Mouse (Mus musculus): ENCODE measurements around the gene Gfy. TPM values are rescaled to one million over a fixed set of nuclear protein-coding genes. Genes with fewer than 3 reads are reported as not detected.

Gene Gfy
- polyA plus RNA-seq, 1 experiment = not detected

DNA sequence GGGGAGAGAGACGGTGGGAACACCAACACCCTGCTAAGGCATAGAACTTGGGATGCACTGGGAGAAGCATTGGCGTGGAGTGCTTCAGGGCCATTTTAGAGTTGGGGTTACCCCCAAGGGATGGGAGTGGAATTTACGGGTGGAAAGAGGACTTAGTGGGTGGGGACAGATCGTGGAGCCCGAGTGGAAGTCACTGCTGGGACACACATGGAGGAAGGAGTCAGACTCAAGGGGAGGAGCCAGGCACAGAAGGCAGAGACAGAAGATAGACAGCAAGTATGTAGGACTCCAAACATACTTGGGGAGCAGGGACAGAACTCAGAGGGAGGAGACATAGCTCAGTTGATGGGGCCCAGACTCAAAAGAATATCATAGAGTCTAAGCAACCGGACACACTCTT is 16.8 kb downstream of the Gfy start:
- H3K4me3 ChIP-seq (replicated peaks) = peak overlapping the region; percentile 91

DNA sequence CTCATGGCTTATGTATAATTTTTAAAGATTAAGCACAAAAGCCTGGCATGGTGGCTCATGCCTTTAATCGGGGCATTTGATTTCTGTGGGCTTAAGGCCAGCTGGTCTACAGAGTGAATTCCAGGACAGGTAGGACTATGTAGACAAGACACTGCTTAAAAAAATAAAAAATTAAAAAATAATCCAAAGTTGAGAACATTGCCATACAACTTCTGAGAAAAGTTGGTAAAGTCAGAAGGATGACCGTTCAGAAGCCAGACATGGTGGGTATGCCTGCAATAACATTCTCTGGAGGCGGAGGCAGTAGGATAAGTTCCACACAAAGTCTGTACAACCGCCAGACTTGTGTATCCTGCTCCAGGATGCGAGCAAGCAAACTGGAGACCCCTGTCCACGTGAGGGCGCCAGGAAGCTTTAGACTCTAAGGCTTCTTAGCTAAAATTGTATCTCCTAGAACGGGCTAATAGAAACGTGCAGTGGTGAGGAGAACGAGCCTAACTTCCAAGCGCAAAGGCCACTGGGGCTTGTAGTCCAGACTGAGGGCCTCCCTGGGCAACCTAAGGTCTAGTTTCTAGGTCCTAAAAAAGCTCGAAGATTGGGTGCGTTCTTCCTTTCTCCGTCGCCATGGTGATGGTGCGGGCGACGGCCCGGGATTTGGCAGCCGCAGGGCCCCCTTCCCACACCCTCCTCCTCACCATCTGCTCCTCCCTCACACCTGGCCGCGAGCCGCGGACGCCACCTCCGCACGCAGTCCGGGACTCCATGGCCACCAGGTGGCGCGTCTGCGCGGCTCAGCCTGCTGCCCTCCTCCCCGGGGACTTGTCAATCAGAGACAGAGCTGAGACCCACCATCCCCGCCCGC is 17.5 kb downstream of the Gfy start:
- peak overlapping the region; percentile 91 for H3K4me3 ChIP-seq (replicated peaks)
- peaks cover 41% of the 10 kb centered on the region for H3K36me3 ChIP-seq (replicated peaks; ENCODE audit: low read length)
- TF ChIP-seq FLI1 (IDR thresholded peaks at IDR 0.05; ENCODE audit: low read length) = no peak
- H3K4me1 ChIP-seq = peaks cover 30% of the 10 kb centered on the region
- H3K27me3 ChIP-seq (replicated peaks) = peaks cover 45% of the 10 kb centered on the region
- H3K9me3 ChIP-seq = 0 out of 2 replicates have a peak, but pooled peaks cover 2% of the 10 kb centered on the region

More for the DNA sequence above, 16.8 kb downstream of the Gfy start:
- TF ChIP-seq FLI1 (IDR thresholded peaks at IDR 0.05; ENCODE audit: low read length) (no peak), GATA1 (IDR thresholded peaks at IDR 0.05; ENCODE audit: borderline replicate concordance, low read length) (no peak)
- H3K4me1 ChIP-seq = peaks cover 33% of the 10 kb centered on the region
- H3K27me3 ChIP-seq (replicated peaks) = peaks cover 52% of the 10 kb centered on the region
- peaks cover 36% of the 10 kb centered on the region for H3K36me3 ChIP-seq (replicated peaks; ENCODE audit: low read length)
- H3K9me3 ChIP-seq = 0 out of 2 replicates have a peak, but pooled peaks cover 3% of the 10 kb centered on the region

DNA sequence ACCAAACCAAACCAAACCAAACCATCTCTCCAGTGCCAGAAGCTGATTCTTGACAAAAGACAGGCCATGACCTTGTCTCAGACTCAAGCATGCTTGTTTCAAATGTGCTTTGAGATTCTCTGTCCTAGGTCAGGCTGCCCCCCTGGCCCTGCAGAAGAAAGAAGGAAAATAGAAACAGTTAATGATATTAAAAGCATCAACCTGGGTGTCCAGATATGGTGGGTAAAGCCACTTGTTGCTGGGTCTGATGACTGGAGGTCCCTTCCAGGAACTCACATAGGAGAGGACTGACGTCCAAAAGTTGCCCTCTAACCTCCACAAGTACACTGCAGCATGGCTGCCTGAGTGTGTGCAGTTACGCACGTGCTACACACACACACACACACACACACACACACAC is 18.5 kb downstream of the Gfy start:
- H3K27me3 ChIP-seq (replicated peaks) = peaks cover 37% of the 10 kb centered on the region
- H3K4me3 ChIP-seq (replicated peaks) = no peak overlapping the region
- peaks cover 48% of the 10 kb centered on the region for H3K36me3 ChIP-seq (replicated peaks; ENCODE audit: low read length)
- peaks cover 31% of the 10 kb centered on the region for H3K4me1 ChIP-seq
- TF ChIP-seq FLI1 (IDR thresholded peaks at IDR 0.05; ENCODE audit: low read length) = no peak
- H3K9me3 ChIP-seq = no peaks in the 10 kb centered on the region

DNA sequence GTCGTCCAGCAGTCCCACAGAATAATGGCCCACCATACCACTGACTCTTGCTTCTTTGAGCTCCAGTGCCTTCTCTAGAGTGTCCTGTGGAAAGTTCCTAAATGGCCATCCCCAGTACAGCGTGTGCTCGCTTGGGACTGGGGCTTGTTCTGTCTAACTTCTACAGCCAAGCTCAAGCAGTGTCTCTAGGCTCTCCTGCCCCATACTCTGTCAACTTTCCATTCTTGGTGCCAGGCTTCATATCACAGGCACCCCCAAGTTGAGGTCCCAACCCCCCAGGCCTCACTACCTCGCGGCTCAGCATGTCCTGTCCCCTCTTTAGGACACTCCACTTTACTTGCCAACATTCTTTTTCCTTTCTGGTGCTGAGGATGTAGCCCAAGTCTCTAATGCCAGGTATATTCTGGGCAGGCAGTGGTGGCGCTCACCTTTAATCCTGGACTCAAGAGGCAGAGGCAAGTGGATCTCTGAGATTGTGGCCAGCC is 19.0 kb downstream of the Gfy start:
- H3K4me1 ChIP-seq = peaks cover 36% of the 10 kb centered on the region
- no peaks in the 10 kb centered on the region for H3K9me3 ChIP-seq
- H3K36me3 ChIP-seq (replicated peaks; ENCODE audit: low read length) = peaks cover 50% of the 10 kb centered on the region
- H3K27me3 ChIP-seq (replicated peaks) = peaks cover 31% of the 10 kb centered on the region
- H3K4me3 ChIP-seq (replicated peaks) = no peak overlapping the region
- TF ChIP-seq GATA1 (IDR thresholded peaks at IDR 0.05; ENCODE audit: borderline replicate concordance, low read length) (no peak), FLI1 (IDR thresholded peaks at IDR 0.05; ENCODE audit: low read length) (no peak)

DNA sequence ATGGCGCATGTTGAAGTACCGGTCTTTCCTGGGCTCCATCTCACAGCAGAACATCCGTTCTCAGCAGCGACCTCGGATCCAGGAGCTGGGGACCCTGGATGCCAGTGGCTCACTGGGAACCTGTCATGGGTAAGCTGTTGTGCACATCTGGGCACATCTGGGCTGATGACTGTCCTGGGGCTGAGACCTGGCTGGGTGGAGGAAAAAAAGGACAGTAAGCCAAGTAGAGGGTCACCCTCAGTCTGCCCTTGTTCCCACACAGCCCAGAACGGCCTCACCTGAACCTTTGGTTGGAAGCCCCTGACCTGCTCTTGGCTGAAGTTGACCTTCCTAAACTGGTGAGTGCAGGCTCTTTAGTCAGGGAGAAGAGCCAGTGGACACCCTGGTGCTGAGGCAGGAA is 20.4 kb downstream of the Gfy start:
- H3K9me3 ChIP-seq = no peaks in the 10 kb centered on the region
- TF ChIP-seq GATA1 (IDR thresholded peaks at IDR 0.05; ENCODE audit: borderline replicate concordance, low read length) (no peak), FLI1 (IDR thresholded peaks at IDR 0.05; ENCODE audit: low read length) (no peak)
- peaks cover 18% of the 10 kb centered on the region for H3K27me3 ChIP-seq (replicated peaks)
- H3K4me1 ChIP-seq = peaks cover 34% of the 10 kb centered on the region
- H3K36me3 ChIP-seq (replicated peaks; ENCODE audit: low read length) = peaks cover 50% of the 10 kb centered on the region
- H3K4me3 ChIP-seq (replicated peaks) = no peak overlapping the region

DNA sequence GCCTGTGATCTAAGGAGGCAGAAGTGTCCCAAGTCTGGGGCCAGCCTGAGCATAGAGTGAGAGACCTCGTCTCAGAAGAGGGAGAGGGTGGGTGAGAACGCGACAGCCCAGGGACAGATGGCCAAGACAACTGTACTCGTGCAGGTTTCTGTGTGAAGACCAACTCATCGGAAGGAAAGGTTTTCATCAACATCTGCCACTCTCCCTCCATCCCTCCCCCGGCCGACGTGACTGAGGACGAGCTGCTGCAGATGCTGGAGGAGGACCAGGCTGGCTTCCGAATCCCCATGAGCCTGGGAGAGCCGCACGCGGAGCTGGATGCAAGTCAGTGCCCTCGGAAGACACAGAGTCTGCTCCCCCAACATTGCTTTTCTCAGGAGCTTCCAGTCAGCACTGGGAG is 21.9 kb downstream of the Gfy start:
- peaks cover 28% of the 10 kb centered on the region for H3K4me1 ChIP-seq
- H3K9me3 ChIP-seq = no peaks in the 10 kb centered on the region
- peak overlapping the region; percentile 56 for H3K4me3 ChIP-seq (replicated peaks)
- H3K27me3 ChIP-seq (replicated peaks) = peaks cover 3% of the 10 kb centered on the region
- TF ChIP-seq GATA1 (IDR thresholded peaks at IDR 0.05; ENCODE audit: borderline replicate concordance, low read length) (no peak), FLI1 (IDR thresholded peaks at IDR 0.05; ENCODE audit: low read length) (no peak)
- peaks cover 50% of the 10 kb centered on the region for H3K36me3 ChIP-seq (replicated peaks; ENCODE audit: low read length)

DNA sequence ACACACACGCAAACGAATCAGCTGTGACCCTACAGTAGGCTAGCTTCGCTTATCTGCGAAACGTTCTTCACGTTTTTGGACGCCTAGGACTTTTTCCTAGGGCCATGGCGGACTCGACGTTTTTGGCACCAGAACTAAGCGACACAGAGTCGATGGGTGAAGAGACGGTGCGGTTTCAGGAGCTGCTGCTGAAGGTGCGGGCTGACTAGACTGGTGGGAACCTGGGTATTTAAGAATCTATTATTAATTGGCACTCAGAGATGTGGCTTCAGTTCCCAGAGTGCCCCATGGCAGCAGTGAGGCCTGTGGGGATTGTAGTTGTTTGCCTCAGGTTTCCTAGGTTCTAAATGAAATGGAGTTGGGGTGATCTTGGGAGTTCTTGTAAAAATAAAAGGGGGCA is 23.2 kb downstream of the Gfy start:
- Histone ChIP-seq H3K27me3 (replicated peaks) (peaks cover 1% of the 10 kb centered on the region), H3K36me3 (replicated peaks; ENCODE audit: low read length) (peaks cover 50% of the 10 kb centered on the region), H3K9me3 (no peaks in the 10 kb centered on the region), H3K4me3 (replicated peaks) (no peak overlapping the region), H3K4me1 (peaks cover 19% of the 10 kb centered on the region)
- no peak for TF ChIP-seq GATA1 (IDR thresholded peaks at IDR 0.05; ENCODE audit: borderline replicate concordance, low read length)
- TF ChIP-seq FLI1 (IDR thresholded peaks at IDR 0.05; ENCODE audit: low read length) = no peak

DNA sequence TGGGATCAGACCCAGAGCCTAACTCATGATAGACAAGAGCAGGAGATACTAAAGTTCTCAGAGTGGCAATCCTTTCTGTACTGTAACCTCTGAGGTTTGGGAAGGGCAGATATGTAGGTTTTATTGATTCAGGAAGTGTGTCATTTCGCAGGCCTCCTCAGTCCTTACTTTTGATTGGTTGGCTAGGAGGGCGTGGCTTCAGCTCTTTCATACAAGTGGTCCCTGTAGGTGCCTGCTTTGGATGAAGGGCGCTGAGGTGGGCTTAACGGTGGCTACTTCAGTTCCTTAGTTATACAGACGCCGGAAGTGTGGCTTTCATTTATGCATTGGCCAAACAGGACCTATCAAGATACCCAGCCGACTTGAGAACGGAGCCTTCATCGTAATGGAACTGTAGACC is 23.8 kb downstream of the Gfy start:
- Histone ChIP-seq H3K4me1 (peaks cover 25% of the 10 kb centered on the region), H3K9me3 (no peaks in the 10 kb centered on the region), H3K4me3 (replicated peaks) (no peak overlapping the region), H3K27me3 (replicated peaks) (peaks cover 1% of the 10 kb centered on the region), H3K36me3 (replicated peaks; ENCODE audit: low read length) (peaks cover 47% of the 10 kb centered on the region)
- no peak for TF ChIP-seq GATA1 (IDR thresholded peaks at IDR 0.05; ENCODE audit: borderline replicate concordance, low read length)
- TF ChIP-seq FLI1 (IDR thresholded peaks at IDR 0.05; ENCODE audit: low read length) = no peak

DNA sequence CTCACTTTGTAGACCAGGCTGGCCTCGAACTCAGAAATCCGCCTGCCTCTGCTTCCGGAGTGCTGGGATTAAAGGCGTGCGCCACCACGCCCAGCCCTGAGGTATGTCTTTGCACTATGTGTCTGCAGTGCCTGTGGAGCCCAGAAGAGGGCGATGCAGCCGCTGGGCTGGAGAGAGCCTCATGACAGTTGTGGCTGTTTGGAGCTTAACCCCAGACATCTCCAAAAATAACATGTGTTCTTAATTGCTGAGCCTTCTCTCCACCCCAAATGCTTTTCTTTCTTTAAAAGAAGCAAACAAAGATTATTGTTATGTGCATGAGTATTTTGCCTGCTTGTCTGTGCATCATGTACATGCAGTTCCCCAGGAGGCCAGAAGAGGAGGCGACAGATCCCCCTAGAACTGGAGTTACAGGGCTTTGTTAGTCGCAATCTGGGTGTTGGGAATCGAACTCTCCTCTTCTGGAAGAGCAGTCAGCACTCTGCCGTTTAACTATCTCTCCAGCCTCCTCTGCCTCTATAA is 24.3 kb downstream of the Gfy start:
- no peaks in the 10 kb centered on the region for H3K9me3 ChIP-seq
- H3K4me1 ChIP-seq = peaks cover 30% of the 10 kb centered on the region
- TF ChIP-seq GATA1 (IDR thresholded peaks at IDR 0.05; ENCODE audit: borderline replicate concordance, low read length) = no peak
- no peak for TF ChIP-seq FLI1 (IDR thresholded peaks at IDR 0.05; ENCODE audit: low read length)
- H3K36me3 ChIP-seq (replicated peaks; ENCODE audit: low read length) = peaks cover 44% of the 10 kb centered on the region
- peaks cover 1% of the 10 kb centered on the region for H3K27me3 ChIP-seq (replicated peaks)
- H3K4me3 ChIP-seq (replicated peaks) = peak overlapping the region; percentile 97

Measured in megakaryocyte, embryonic 14.5 days (primary cell).